Mouse (Mus musculus) testis, adult 2 months (tissue): Measurements from ENCODE around the gene Sugct.

ENCODE experiments used
- CTCF ChIP-seq: fragments of 200-500 bp; IDR thresholded peaks from 2 replicates; pipeline ENCODE4 v1.5.1; 2012; ENCODE audit warnings: low read depth, mild to moderate bottlenecking, inconsistent platforms, low read length, moderate library complexity; ENCODE audit not compliant: control insufficient read depth, insufficient read depth, insufficient replicate concordance
- POLR2A ChIP-seq: fragments of 200-500 bp; IDR thresholded peaks from 2 replicates; pipeline ENCODE4 v1.6.1; 2012; ENCODE audit warnings: low read depth, mild to moderate bottlenecking, inconsistent platforms, low read length, moderate library complexity; ENCODE audit not compliant: control insufficient read depth

DNA sequence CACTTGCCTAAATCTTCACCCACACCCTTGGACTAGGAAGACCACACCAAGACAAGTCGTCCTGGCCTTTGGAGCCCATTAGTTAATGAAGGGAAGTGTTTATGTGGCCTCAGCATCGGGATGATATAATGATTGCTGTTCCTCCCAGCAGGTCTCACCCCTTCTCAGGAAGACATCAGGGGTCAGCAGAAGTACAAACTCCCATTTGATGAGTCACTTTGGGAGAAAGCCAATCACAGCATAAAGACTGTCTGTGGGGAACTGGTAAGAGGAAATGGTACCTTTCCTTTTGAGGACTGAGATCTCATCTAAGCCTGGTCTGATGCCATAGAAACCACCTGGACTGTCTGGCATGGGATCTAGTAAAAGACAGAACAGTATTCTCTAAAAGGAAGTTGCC is 860.2 kb downstream of the Sugct start:
- TF ChIP-seq POLR2A (no peak), CTCF (no peak)
